In the genomic region with DNA sequence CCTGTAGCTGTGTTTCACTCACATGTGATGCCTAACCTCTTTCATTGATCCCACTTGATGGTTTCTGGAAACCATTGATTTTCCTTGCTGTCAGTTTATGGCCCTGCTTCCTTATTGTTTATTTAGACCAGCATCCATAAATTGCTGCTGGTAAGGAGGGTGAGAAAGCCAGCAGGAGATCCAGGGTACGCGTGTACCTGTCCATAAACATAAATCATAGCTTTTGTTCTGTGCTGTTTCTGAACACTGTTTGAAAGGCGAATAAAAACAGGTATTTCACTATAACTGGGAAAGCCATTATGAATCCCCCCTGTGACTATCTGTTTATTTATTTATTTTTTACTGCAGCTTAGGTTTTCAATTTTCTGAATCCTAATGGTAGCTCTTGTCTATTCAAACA, we compare ENCODE assay signal across 29 mouse cellular contexts.
"Had no signal": no experiment of that assay in that cellular context is flagged by ENCODE, and none has a peak within 500 bp of the region (broad histone marks: within the 10 kb centered on the region; RNA-seq: fewer than 3 reads in every experiment).

No protein-coding gene starts in this region.

- H3K4me2 ChIP-seq: embryonic facial prominence, embryonic 12.5 days; embryonic facial prominence, embryonic 13.5 days; embryonic facial prominence, embryonic 15.5 days; forebrain, embryonic 12.5 days; forebrain, embryonic 13.5 days; forebrain, embryonic 15.5 days had no signal

- H3K4me1 ChIP-seq: embryonic facial prominence, embryonic 10.5 days; embryonic facial prominence, embryonic 12.5 days; embryonic facial prominence, embryonic 13.5 days; embryonic facial prominence, embryonic 15.5 days; forebrain, embryonic 10.5 days; forebrain, embryonic 12.5 days; forebrain, embryonic 13.5 days; forebrain, embryonic 15.5 days had no signal

- H3K27me3 ChIP-seq: embryonic facial prominence, embryonic 12.5 days; embryonic facial prominence, embryonic 13.5 days; embryonic facial prominence, embryonic 15.5 days; forebrain, embryonic 12.5 days; forebrain, embryonic 13.5 days; forebrain, embryonic 15.5 days had no signal

- H3K9ac ChIP-seq: embryonic facial prominence, embryonic 12.5 days; embryonic facial prominence, embryonic 13.5 days; embryonic facial prominence, embryonic 15.5 days; forebrain, embryonic 12.5 days; forebrain, embryonic 13.5 days; forebrain, embryonic 15.5 days; forebrain, postnatal 0 days had no signal

- H3K4me3 ChIP-seq: embryonic facial prominence, embryonic 10.5 days; embryonic facial prominence, embryonic 12.5 days; embryonic facial prominence, embryonic 13.5 days; embryonic facial prominence, embryonic 15.5 days; erythroblast, embryonic 14.5 days; forebrain, embryonic 10.5 days; forebrain, embryonic 12.5 days; forebrain, embryonic 13.5 days; forebrain, embryonic 15.5 days; gastrocnemius, adult 2 months; heart, adult 2 months had no signal

- H3K27ac ChIP-seq: embryonic facial prominence, embryonic 10.5 days; embryonic facial prominence, embryonic 12.5 days; embryonic facial prominence, embryonic 13.5 days; embryonic facial prominence, embryonic 15.5 days; forebrain, embryonic 10.5 days; forebrain, embryonic 12.5 days; forebrain, embryonic 13.5 days; forebrain, embryonic 15.5 days; gastrocnemius, adult 2 months; heart, adult 2 months had no signal

- DNase-seq: cerebellum, adult 2 months; cerebellum, adult 8-10 months; cerebellum, adult 9-10 months; cerebellum, adult 9-11 months; cerebellum, postnatal 10 days; cerebellum, postnatal 14 days; cerebellum, postnatal 25 days; cerebellum, postnatal 36 days; embryo, embryonic 11 days; forebrain, postnatal 0 days; gastrocnemius, adult 2 months; gastrocnemius, postnatal 10 days; gastrocnemius, postnatal 14 days; gastrocnemius, postnatal 25 days; gastrocnemius, postnatal 36 days; heart, adult 11 months; heart, adult 18-20 months; heart, adult 2 months had no signal

- H3K9me3 ChIP-seq: embryonic facial prominence, embryonic 10.5 days; embryonic facial prominence, embryonic 12.5 days; embryonic facial prominence, embryonic 13.5 days; embryonic facial prominence, embryonic 15.5 days; forebrain, embryonic 10.5 days; forebrain, embryonic 12.5 days; forebrain, embryonic 13.5 days; forebrain, embryonic 15.5 days had no signal

- H3K36me3 ChIP-seq: embryonic facial prominence, embryonic 10.5 days; embryonic facial prominence, embryonic 12.5 days; embryonic facial prominence, embryonic 13.5 days; embryonic facial prominence, embryonic 15.5 days; forebrain, embryonic 10.5 days; forebrain, embryonic 12.5 days; forebrain, embryonic 15.5 days had no signal

- ATAC-seq: forebrain, embryonic 13.5 days; forebrain, embryonic 14.5 days; forebrain, embryonic 15.5 days; forebrain, embryonic 16.5 days; forebrain, postnatal 0 days had no signal
